Mouse (Mus musculus) brain, embryonic 14.5 days (tissue): ENCODE results near the gene Tmem268. TPM values are rescaled to one million over a fixed set of nuclear protein-coding genes. Genes with fewer than 3 reads are reported as not detected.
A peak's percentile ranks its signal among the peaks of the same experiment; 100 is the strongest.

Experiments
- DNase-seq: peaks from one replicate; pipeline ENCODE4 v3.0.0-alpha.2; 2011; ENCODE audit warnings: low read depth
- CTCF ChIP-seq: fragments of 200-500 bp; IDR thresholded peaks from 2 replicates; pipeline ENCODE4 v1.5.1; 2012; ENCODE audit warnings: inconsistent platforms, mild to moderate bottlenecking, moderate library complexity, borderline replicate concordance; ENCODE audit not compliant: insufficient read depth, insufficient read length; ENCODE audit errors: extremely low read depth
- POLR2A ChIP-seq: fragments of 200-500 bp; IDR thresholded peaks from 2 replicates; pipeline ENCODE4 v1.6.1; 2012; ENCODE audit warnings: mild to moderate bottlenecking, inconsistent platforms, borderline replicate concordance; ENCODE audit not compliant: poor library complexity, insufficient read depth, insufficient read length, severe bottlenecking; ENCODE audit errors: extremely low read depth
- polyA plus RNA-seq: library from polyadenylated mRNA; depleted of rRNA; stranded (reverse); fragments of >200 nt; gene quantifications from 2 replicates; pipeline ENCODE4 v1.2.3, GENCODE M21; 2012

Tmem268 gene
- polyA plus RNA-seq, 1 experiment: 5.2 TPM

GRCm38 (mm10) chr4:63557124-63558059 is 1.2 kb upstream of the Tmem268 start:
- DNase-seq: no peak
- TF ChIP-seq CTCF (no peak), POLR2A (no peak)

GRCm38 (mm10) chr4:63559127-63559697 is 631 bp downstream of the Tmem268 start:
- peak; percentile 19 for DNase-seq
- TF ChIP-seq POLR2A: no peak
- no peak for TF ChIP-seq CTCF

GRCm38 (mm10) chr4:63560079-63560478 is 1.5 kb downstream of the Tmem268 start:
- DNase-seq: peak; percentile 31
- TF ChIP-seq CTCF: no peak

- no peak for DNase-seq
- TF ChIP-seq POLR2A (no peak), CTCF (no peak)
These were observed 3.5 kb downstream of the Tmem268 start for GRCm38 (mm10) chr4:63561861-63562675.

GRCm38 (mm10) chr4:63562742-63563141 is 4.2 kb downstream of the Tmem268 start:
- no peak for DNase-seq
- no peak for TF ChIP-seq CTCF
- no peak for TF ChIP-seq POLR2A

GRCm38 (mm10) chr4:63567712-63568390 is 9.3 kb downstream of the Tmem268 start:
- no peak for DNase-seq
- TF ChIP-seq CTCF (no peak), POLR2A (no peak)

GRCm38 (mm10) chr4:63569322-63569721 is 10.7 kb downstream of the Tmem268 start:
- DNase-seq: no peak
- TF ChIP-seq POLR2A: no peak
- no peak for TF ChIP-seq CTCF

- TF ChIP-seq POLR2A: no peak
- TF ChIP-seq CTCF: no peak
- DNase-seq: peak; percentile 45
These were observed 11.7 kb downstream of the Tmem268 start for GRCm38 (mm10) chr4:63570208-63570781.

GRCm38 (mm10) chr4:63572621-63573020 is 14.0 kb downstream of the Tmem268 start:
- TF ChIP-seq CTCF (no peak), POLR2A (no peak)
- no peak for DNase-seq

- no peak for DNase-seq
- TF ChIP-seq CTCF: no peak
- TF ChIP-seq POLR2A: no peak
These were observed 21.1 kb downstream of the Tmem268 start for GRCm38 (mm10) chr4:63579649-63580048.
